30 mouse cellular contexts compared by ENCODE assay signal in the genomic region with DNA sequence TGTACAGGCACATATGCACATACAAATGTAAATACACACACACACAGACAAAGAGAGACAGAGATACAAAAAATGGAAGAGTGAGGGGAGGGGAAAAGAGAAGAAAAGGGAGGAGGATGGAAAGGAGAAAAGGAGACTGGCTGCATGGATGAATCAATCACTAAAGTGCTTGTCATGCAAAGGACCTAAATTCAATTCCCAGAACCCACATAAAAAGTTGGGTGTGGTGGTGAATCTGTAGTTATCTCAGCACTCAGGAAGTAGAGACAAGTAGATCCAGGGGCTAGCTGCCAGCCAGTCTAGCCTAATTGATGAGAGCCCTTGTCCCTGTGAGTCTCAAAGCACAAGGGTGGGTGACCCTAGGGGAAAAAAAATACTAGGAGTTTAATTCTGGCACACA. TPM values are rescaled to one million over a fixed set of nuclear protein-coding genes. Genes with fewer than 3 reads are reported as not detected.
DNase-seq lines count a peak whose midpoint lies in the region; ATAC-seq and TF ChIP-seq lines count a peak whose summit lies in the region.
"Had no signal": no experiment of that assay in that cellular context is flagged by ENCODE, and none has a peak within 500 bp of the region (broad histone marks: within the 10 kb centered on the region; RNA-seq: fewer than 3 reads in every experiment).

No protein-coding gene starts in this region.

- peaks cover 6% of the 10 kb centered on the region; the same call in 1 of the 2 replicates for H3K4me1 ChIP-seq in lung, postnatal 0 days (ENCODE audit: insufficient read depth, low read depth, low read length)
- H3K4me1 ChIP-seq: embryonic facial prominence, embryonic 10.5 days; limb, embryonic 10.5 days had no signal

- no peak for DNase-seq in gastrocnemius, adult 2 months
- DNase-seq in gastrocnemius, postnatal 25 days: no peak
- peak; percentile 40 for DNase-seq in lung, postnatal 36 days
- no peak for DNase-seq in lung, postnatal 0 days (ENCODE audit: low spot score)
- DNase-seq in ZHBTc4 (ENCODE audit: low read depth, low spot score): peak; percentile 73
- no peak for DNase-seq in cerebellum, adult 11-12 months
- DNase-seq in right cerebral cortex, adult 18-20 months: no peak
- DNase-seq: adrenal gland, postnatal 25 days; cerebellum, adult 8-10 months; cerebellum, postnatal 25 days; heart, adult 11 months; kidney, adult 8-10 months; kidney, postnatal 4 days; layer of hippocampus, postnatal 36 days; right cerebral cortex, postnatal 14 days; thymus, postnatal 14 days had no signal

- H3K9me3 ChIP-seq in lung, postnatal 0 days (ENCODE audit: low read length): no peaks in the 10 kb centered on the region
- H3K9me3 ChIP-seq: embryonic facial prominence, embryonic 10.5 days; embryonic facial prominence, embryonic 15.5 days; forebrain, embryonic 13.5 days; heart, embryonic 10.5 days; heart, embryonic 15.5 days; limb, embryonic 10.5 days; limb, embryonic 15.5 days; midbrain, embryonic 13.5 days; neural tube, embryonic 13.5 days; stomach, embryonic 15.5 days had no signal

- TF ChIP-seq CTCF in gastrocnemius, adult 2 months (IDR thresholded peaks at IDR 0.05): no peak
- no peak for TF ChIP-seq CTCF in lung, postnatal 0 days (IDR thresholded peaks at IDR 0.05)

- no peak overlapping the region for H3K4me3 ChIP-seq in gastrocnemius, adult 2 months
- H3K4me3 ChIP-seq in lung, postnatal 0 days (ENCODE audit: low read depth, low read length): no peak overlapping the region
- H3K4me3 ChIP-seq: embryonic facial prominence, embryonic 10.5 days; embryonic facial prominence, embryonic 15.5 days; forebrain, embryonic 13.5 days; heart, embryonic 10.5 days; heart, embryonic 15.5 days; limb, embryonic 10.5 days; limb, embryonic 15.5 days; midbrain, embryonic 13.5 days; neural tube, embryonic 13.5 days; stomach, embryonic 15.5 days had no signal

- H3K9ac ChIP-seq in lung, postnatal 0 days (replicated peaks; ENCODE audit: low read depth): no peak overlapping the region
- H3K9ac ChIP-seq: embryonic facial prominence, embryonic 15.5 days; forebrain, embryonic 13.5 days; heart, embryonic 15.5 days; limb, embryonic 15.5 days; midbrain, embryonic 13.5 days; neural tube, embryonic 13.5 days; stomach, embryonic 15.5 days had no signal

- no peak overlapping the region for H3K4me2 ChIP-seq in lung, postnatal 0 days (replicated peaks; ENCODE audit: low read depth, low read length)
- H3K4me2 ChIP-seq: embryonic facial prominence, embryonic 15.5 days; forebrain, embryonic 13.5 days; heart, embryonic 15.5 days; limb, embryonic 15.5 days; midbrain, embryonic 13.5 days; neural tube, embryonic 13.5 days; stomach, embryonic 15.5 days had no signal

- H3K27me3 ChIP-seq in lung, postnatal 0 days (replicated peaks; ENCODE audit: insufficient read depth, low read length): no peaks in the 10 kb centered on the region
- H3K27me3 ChIP-seq: embryonic facial prominence, embryonic 15.5 days; forebrain, embryonic 13.5 days; heart, embryonic 15.5 days; limb, embryonic 15.5 days; midbrain, embryonic 13.5 days; neural tube, embryonic 13.5 days; Patski; stomach, embryonic 15.5 days had no signal

- no peak for ATAC-seq in lung, postnatal 0 days
- ATAC-seq: forebrain, embryonic 13.5 days; hindbrain, embryonic 16.5 days; midbrain, embryonic 13.5 days; Patski had no signal

- H3K27ac ChIP-seq in gastrocnemius, adult 2 months: peak overlapping the region; percentile 41
- no peak overlapping the region for H3K27ac ChIP-seq in lung, postnatal 0 days (ENCODE audit: low read length)
- H3K27ac ChIP-seq: embryonic facial prominence, embryonic 10.5 days; embryonic facial prominence, embryonic 15.5 days; forebrain, embryonic 13.5 days; heart, embryonic 10.5 days; heart, embryonic 15.5 days; kidney, postnatal 0 days; limb, embryonic 10.5 days; limb, embryonic 15.5 days; macrophage; midbrain, embryonic 13.5 days; neural tube, embryonic 13.5 days; stomach, embryonic 15.5 days had no signal

- intact Hi-C loops in gastrocnemius, adult 2 months (cut with DNase I): no loop called here

- no peaks in the 10 kb centered on the region for H3K36me3 ChIP-seq in lung, postnatal 0 days (ENCODE audit: insufficient read depth, low read length)
- H3K36me3 ChIP-seq: embryonic facial prominence, embryonic 15.5 days; heart, embryonic 10.5 days; heart, embryonic 15.5 days; limb, embryonic 15.5 days; midbrain, embryonic 13.5 days; neural tube, embryonic 13.5 days; stomach, embryonic 15.5 days had no signal

- no peak for TF ChIP-seq EP300 in lung, postnatal 0 days (IDR thresholded peaks at IDR 0.05)

RNA-seq across cellular contexts. Expression of gene Pdpk1, which starts 16.7 kb away (rescaled TPM):
- 10 to 100 TPM; 35.1 to 39.7 TPM for total RNA-seq in gastrocnemius, adult 2 months (2021)
- 10 to 100 TPM; 35.2 to 38.6 TPM for total RNA-seq in gastrocnemius, postnatal 25 days (2021)
- polyA plus RNA-seq in lung, postnatal 0 days (2015; fragmentation: Nextera tagmentation; extraction: Ambion mirVana): 26.4 and 32.3 TPM in 2 replicates

RNA-seq across cellular contexts. Expression of gene Amdhd2, which starts 29.5 kb away (rescaled TPM):
- 1 to 10 TPM; 8.4 to 8.8 TPM for total RNA-seq in gastrocnemius, adult 2 months (2021)
- total RNA-seq in gastrocnemius, postnatal 25 days (2021): 1 to 10 TPM; 8.7 to 9.8 TPM
- 44.1 and 44.2 TPM in 2 replicates for polyA plus RNA-seq in lung, postnatal 0 days (2015; fragmentation: Nextera tagmentation; extraction: Ambion mirVana)

RNA-seq across cellular contexts. Expression of gene Atp6v0c, which starts 35.4 kb away (rescaled TPM):
- 100 to 1,000 TPM; 147 to 152 TPM for total RNA-seq in gastrocnemius, adult 2 months (2021)
- 100 to 1,000 TPM; 145 to 159 TPM for total RNA-seq in gastrocnemius, postnatal 25 days (2021)
- 566 and 620 TPM in 2 replicates for polyA plus RNA-seq in lung, postnatal 0 days (2015; fragmentation: Nextera tagmentation; extraction: Ambion mirVana)

Comparison
In these comparisons a context has a peak if more than half of its experiments do, and no peak if none do; other contexts are left out.
1. DNase-seq: peak in lung, postnatal 36 days (single experiment) and ZHBTc4 (single experiment); none in gastrocnemius, adult 2 months (single experiment), gastrocnemius, postnatal 25 days (single experiment), lung, postnatal 0 days (single experiment), cerebellum, adult 11-12 months (single experiment) and right cerebral cortex, adult 18-20 months (single experiment).